Comparison of ENCODE assay signal across 19 mouse cellular contexts in genomic region chr14:60530973-60531372, GRCm38 (mm10).
"Had no signal": no experiment of that assay in that cellular context is flagged by ENCODE, and none has a peak within 500 bp of the region (broad histone marks: within the 10 kb centered on the region; RNA-seq: fewer than 3 reads in every experiment).

No protein-coding gene starts in this region.

- H3K9ac ChIP-seq: limb, embryonic 12.5 days; limb, embryonic 15.5 days; liver, embryonic 14.5 days; liver, postnatal 0 days; lung, embryonic 14.5 days; midbrain, embryonic 12.5 days; midbrain, embryonic 15.5 days; neural tube, embryonic 12.5 days; neural tube, embryonic 15.5 days had no signal

- H3K4me2 ChIP-seq: limb, embryonic 12.5 days; limb, embryonic 15.5 days; liver, embryonic 11.5 days; lung, embryonic 14.5 days; midbrain, embryonic 12.5 days; midbrain, embryonic 15.5 days; neural tube, embryonic 15.5 days had no signal

- H3K27me3 ChIP-seq: limb, embryonic 12.5 days; limb, embryonic 15.5 days; midbrain, embryonic 12.5 days; midbrain, embryonic 15.5 days; neural tube, embryonic 12.5 days; neural tube, embryonic 15.5 days had no signal

- H3K4me3 ChIP-seq: limb, embryonic 12.5 days; limb, embryonic 15.5 days; midbrain, embryonic 12.5 days; midbrain, embryonic 15.5 days; neural tube, embryonic 12.5 days; neural tube, embryonic 15.5 days had no signal

- ATAC-seq: liver, postnatal 0 days; lung, postnatal 0 days; midbrain, embryonic 15.5 days had no signal

- H3K9me3 ChIP-seq: limb, embryonic 15.5 days; midbrain, embryonic 12.5 days; neural tube, embryonic 15.5 days had no signal

- H3K27ac ChIP-seq: limb, embryonic 12.5 days; limb, embryonic 15.5 days; liver, embryonic 14.5 days; macrophage; midbrain, embryonic 15.5 days; neural tube, embryonic 12.5 days; neural tube, embryonic 15.5 days; stomach, postnatal 0 days had no signal

- H3K36me3 ChIP-seq: limb, embryonic 12.5 days; limb, embryonic 15.5 days; midbrain, embryonic 12.5 days; midbrain, embryonic 15.5 days; neural tube, embryonic 15.5 days had no signal

- DNase-seq: liver, postnatal 0 days; lung, embryonic 14.5 days; right cerebral cortex, adult 18-20 months; right cerebral cortex, postnatal 14 days; right cerebral cortex, postnatal 4 days; thymus, adult 2 months; thymus, postnatal 14 days; thymus, postnatal 4 days had no signal
